Mouse (Mus musculus): ENCODE results near the gene Tfap2d. TPM values are rescaled to one million over a fixed set of nuclear protein-coding genes. Genes with fewer than 3 reads are reported as not detected.

The Tfap2d gene
- total RNA-seq (2021): 1 to 10 TPM; 4.0 to 5.0 TPM

DNA sequence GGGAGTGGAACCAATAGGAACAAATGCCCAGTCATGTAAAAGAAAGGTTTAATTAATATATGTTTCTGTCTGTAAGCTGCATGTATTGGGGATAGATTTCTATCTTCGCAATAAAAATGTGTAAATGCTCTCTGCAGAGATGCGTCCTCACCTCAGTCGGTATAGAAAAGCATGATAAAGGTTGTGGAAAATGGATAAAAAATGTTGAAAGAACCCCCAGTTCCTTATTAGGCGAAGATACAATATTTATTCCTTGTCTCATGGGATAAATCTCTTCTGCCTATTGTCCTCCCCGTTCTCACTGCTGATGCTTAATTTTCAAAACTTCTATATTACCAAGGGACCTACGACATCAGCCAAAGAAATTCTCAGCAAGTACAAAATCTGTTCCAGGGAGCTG lies at the start of gene Tfap2d:
Gene Tfap2d, plus strand, starts transcription at position 392 of the 400 bp plus-strand sequence.
- no peak for DNase-seq (ENCODE audit: low spot score in 2 of 2)
- intact Hi-C loops (cut with DNase I): no loop called here

DNA sequence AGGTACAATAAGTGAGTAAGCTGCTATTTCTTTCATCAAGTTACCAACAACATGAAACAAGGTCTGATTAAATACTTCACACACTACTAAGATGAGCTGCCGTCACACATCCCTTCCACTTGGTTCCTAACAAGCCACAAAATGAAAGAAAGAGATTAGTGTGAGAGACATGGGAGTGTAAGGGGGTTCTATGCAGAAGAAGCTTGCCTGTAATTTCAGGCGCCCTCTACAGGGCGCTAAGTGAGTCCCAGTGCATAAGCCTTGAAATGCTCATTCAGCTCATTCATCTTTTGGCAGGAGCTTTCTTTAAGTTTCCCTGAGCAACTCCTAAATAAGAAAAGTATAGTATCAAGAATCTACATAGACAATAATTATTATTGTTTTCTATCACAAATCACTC lies 46.5 kb upstream of the Tfap2d start:
- DNase-seq (ENCODE audit: low spot score in 2 of 2): peak in 1 of 2 experiments; percentile 6
- intact Hi-C loops (cut with DNase I): loop anchor here (5.0 kb wide), 1 partner anchor 704 kb away; no protein-coding TSS in a partner anchor

- intact Hi-C loops (cut with DNase I): loop anchor here (5.0 kb wide), 1 partner anchor 705 kb away; no protein-coding TSS in a partner anchor
Observed at GRCm38 (mm10) chr1:19056861-19057260, 46.0 kb upstream of the Tfap2d start.

DNA sequence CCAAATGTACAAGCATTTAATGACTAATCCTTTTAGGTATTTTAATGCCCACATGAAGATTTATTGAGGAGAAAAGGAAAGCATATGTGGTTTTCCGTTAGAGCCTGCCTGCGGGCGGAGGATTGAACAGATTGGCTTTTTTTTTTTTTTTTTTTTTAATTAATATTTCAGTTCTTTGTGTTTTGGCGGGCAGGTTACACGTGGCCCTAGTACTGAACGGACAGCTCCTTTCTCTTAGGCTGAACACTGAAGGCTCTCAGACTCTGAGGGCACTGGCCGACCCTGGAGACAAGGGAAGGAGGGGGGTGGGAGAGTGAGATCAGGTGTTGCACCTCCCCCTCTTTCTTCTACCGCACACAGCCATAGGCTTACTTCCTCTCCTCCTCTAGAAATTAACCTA lies 14.7 kb upstream of the Tfap2d start:
- DNase-seq (ENCODE audit: low spot score in 2 of 2): no peak
- intact Hi-C loops (cut with DNase I): no loop called here

More at GRCm38 (mm10) chr1:19056861-19057260, 46.0 kb upstream of the Tfap2d start:
- no peak for DNase-seq (ENCODE audit: low spot score in 2 of 2)

DNA sequence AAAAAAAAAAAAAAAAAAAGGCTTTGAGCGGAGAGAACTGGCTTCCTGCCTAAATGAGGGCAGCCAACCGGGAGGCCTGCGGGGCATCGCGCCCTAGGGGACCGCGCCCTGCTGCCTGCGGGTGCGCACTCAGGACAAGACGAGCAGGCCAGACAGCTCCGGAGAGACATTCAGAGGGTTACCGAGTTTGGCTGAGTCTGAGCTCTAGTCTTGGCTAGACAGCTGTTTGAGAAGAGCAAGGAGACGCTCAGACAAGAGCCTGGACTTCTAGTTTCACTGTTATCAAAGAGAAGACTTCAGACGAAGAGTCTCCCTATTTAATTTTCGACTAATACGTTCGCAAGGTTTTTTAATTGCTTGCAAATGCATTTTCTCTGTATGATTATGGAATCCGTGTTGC lies 5.9 kb upstream of the Tfap2d start:
- intact Hi-C loops (cut with DNase I): no loop called here

DNA sequence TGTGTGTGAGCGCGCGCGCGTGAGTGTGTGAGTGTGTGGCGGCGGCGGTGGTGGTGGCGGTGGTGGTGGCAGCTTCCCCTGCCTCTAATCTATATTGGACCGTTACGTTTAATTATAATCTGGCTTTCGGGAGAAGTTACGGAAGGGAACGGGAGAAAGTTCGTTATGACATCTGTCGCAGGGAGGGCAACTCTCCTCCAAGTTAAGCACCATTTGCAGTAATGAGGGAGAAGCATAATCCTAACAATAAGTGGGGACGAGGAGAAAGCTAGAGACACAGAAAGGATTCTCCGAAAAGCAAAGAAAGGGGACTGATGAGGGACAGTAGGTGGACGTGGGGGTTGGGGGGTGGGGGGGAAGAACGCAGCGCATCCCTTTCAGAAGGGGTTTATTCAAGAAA lies 494 bp downstream of the Tfap2d start:
- intact Hi-C loops (cut with DNase I): no loop called here
- DNase-seq (ENCODE audit: low spot score in 2 of 2): no peak

More for the DNA sequence above, 5.9 kb upstream of the Tfap2d start:
- DNase-seq (ENCODE audit: low spot score in 2 of 2): no peak

- intact Hi-C loops (cut with DNase I): no loop called here
- DNase-seq (ENCODE audit: low spot score in 2 of 2): no peak
Observed at GRCm38 (mm10) chr1:19103776-19104142, 937 bp downstream of the Tfap2d start.

DNA sequence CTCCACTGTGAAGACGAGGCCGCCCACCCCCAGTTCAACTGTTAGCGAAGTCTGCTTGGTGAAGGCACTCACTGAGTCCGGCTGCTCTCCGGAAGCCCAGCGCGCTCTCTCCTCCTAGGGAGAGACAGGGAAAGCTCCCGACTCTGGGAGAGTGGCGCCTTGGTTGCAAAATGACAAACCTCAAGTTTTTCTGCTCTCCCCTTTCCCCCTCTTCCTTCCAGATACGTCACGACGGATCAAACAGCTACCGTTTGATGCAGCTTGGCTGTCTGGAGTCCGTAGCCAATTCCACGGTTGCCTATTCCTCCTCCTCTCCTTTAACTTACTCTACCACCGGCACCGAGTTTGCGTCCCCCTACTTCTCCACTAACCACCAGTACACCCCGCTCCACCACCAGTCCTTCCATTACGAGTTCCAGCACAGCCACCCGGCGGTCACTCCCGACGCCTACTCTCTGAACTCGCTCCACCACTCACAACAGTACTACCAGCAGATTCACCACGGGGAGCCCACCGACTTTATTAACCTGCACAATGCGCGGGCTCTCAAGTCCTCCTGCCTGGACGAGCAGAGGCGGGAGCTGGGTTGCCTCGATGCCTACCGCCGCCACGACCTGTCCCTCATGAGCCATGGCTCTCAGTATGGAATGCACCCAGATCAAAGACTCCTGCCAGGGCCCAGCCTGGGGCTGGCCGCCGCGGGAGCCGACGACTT lies 1.5 kb downstream of the Tfap2d start:
- intact Hi-C loops (cut with DNase I): no loop called here
- no peak for DNase-seq (ENCODE audit: low spot score in 2 of 2)

DNA sequence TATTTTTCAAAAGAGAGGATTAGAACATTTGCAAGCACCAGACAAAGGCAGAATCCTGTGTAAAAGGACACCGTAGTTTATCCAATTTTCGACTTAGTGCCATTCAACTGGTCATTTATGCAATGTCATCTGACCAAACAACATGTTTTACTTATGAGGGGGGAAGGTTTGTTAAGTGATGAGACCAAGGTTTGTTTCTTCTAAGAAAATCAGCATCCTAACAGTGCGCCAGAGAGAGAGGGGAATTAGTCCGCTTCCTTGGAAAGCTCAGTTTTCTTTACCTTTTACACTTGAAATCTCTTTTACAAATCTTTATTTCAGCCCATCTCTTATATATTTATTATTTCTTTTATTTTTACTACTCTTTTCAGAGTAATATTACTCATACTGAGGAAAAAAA lies 3.6 kb downstream of the Tfap2d start:
- intact Hi-C loops (cut with DNase I): loop anchor here (5.0 kb wide), 2 partner anchors 101 to 131 kb away; partner anchors contain the start of gene Tfap2b
- no peak for DNase-seq (ENCODE audit: low spot score in 2 of 2)

DNA sequence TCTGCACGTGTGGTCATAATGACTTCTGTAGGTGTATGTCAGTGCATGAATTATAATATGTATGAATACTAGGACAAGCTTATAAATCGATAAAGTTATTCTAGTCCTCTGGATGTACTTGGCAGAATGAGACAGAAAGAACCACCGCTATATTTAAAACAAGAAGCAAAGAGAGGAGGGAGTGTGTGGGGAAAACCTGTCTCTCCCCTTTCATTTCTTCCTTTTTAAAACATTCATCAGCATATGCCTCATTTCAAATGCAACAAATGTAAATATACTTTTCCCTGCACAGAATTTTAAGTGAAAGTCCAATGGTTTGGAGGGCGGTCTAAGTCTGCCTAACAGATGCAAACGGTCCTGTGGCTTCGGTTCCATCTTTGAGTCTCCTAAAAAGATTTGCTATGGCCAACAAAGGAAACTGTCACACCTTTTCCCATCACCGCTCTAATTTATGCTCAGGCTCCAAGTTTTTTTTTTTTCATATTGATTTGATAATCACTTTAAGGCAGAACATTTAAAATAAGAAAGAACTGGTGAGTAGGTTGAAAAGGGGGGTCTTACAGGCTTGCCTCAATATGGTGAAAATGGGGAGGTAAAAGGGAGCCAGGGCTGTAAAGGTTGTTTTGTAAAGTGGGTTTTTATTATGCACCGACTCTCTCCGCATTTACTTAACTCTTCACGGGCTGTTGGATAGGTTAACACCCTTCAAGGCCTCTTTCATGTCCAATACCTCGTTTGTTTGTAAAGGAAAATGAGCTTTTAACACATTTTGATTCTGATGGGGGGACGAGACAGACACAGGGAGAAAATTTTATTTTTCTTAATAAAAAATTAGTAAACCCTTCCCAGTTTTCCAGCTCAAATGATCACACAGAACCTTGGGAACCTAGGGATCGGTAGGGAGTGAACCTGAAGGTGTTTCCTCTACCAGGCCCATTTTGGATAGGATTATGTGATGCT lies 4.3 kb downstream of the Tfap2d start:
- DNase-seq (ENCODE audit: low spot score in 2 of 2): no peak
- intact Hi-C loops (cut with DNase I): loop anchor here (5.0 kb wide), 2 partner anchors 100 to 130 kb away; partner anchors contain the start of gene Tfap2b

DNA sequence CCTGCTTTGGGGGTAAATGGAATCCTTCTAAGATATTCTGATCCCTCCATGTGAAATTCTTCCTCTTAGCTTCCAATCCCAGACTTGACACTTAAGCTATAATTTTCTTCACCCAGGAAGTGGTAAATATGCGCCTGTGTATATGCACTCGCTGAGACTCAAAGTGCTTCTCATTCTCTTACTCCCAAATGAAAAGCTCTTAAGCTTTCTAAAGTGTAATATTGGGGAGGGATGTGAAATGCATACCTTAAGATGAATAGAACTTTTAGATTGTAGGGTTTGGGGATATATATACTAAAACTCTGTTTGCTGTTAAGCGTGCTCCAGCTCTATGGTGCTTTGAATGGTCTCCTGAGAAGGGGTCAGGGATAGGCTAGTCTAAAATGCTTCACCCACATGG lies 5.0 kb downstream of the Tfap2d start:
- DNase-seq (ENCODE audit: low spot score in 2 of 2): no peak
- intact Hi-C loops (cut with DNase I): loop anchor here (5.0 kb wide), 2 partner anchors 100 to 130 kb away; partner anchors contain the start of gene Tfap2b

- no peak for DNase-seq (ENCODE audit: low spot score in 2 of 2)
- intact Hi-C loops (cut with DNase I): loop anchor here (5.0 kb wide), 2 partner anchors 98 to 128 kb away; partner anchors contain the start of gene Tfap2b
Observed at GRCm38 (mm10) chr1:19109711-19110110, 6.9 kb downstream of the Tfap2d start.

DNA sequence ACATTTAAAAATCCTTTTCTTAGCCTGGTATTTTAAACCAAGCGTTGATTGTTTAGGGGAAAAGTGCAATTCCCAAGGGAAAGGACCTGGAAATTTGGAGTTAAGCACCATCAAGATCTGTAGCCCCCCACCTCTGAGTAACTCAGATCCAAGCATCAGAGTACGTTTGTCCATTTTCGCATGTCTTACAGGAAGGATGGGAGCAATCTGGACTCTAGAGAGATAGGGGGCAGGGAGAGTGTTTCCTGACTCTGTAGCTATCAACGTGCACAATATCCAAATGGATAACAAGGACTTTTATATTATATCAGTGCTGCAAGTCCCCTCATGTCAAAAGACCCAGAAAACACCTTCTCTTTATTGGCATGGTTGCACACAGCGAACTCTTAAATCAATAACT lies 7.4 kb downstream of the Tfap2d start:
- no peak for DNase-seq (ENCODE audit: low spot score in 2 of 2)
- intact Hi-C loops (cut with DNase I): no loop called here

DNA sequence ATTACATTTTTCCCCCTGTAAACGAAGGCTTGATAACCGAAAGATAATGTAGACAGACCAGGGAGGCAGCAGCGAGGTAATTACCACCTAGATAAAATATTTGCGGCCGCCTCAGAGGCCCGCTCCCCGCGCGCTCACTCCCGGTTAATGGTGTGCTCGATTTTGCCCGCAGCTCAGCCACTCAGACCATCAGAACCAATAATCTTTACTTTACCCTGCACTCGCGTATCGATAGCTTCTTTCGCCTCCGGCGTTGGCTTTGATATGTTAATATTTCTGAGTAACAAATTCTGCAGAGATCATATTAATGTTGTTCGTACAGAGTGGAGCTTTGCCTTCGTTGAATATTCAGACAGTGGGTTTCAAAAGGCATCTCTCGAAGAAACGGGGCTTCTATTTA lies 8.2 kb downstream of the Tfap2d start:
- DNase-seq (ENCODE audit: low spot score in 2 of 2): no peak
- intact Hi-C loops (cut with DNase I): no loop called here

DNA sequence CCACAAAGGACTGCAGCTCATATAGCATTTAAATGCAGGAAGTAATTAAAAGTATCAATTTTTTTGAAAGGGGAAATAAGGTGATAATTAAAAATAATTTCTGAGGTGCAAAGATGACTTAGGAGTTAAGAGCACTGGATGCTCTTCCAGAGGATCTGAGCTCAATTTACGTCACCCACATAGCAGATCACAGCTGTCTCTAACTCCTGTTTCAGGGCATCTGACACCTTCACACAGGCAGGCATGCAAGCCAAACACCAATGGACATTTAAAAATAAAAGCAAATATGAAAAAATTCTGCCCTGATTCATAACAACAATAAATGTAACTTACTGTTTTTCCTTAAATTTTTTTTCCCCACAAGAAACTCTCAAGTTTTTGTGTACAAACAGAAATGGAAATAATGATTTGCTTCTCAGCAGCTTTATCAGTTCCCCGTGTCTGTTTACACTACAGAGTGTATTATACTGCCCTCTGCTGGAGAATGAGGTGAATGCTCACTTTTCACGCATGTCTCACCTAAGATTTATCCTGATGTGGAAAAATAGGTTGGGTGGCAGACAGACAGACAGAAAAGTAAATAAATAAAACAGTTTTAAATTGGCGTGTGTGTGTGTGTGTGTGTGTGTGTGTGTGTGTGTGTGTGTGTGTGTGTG lies 76.0 kb downstream of the Tfap2d start:
- intact Hi-C loops (cut with DNase I): loop anchor here (2.0 to 10.0 kb wide), 2 partner anchors 194 to 818 kb away; no protein-coding TSS in a partner anchor
- DNase-seq (ENCODE audit: low spot score in 2 of 2): peak; percentile 28 to 45

- intact Hi-C loops (cut with DNase I): loop anchor here (1.0 to 5.0 kb wide), 5 partner anchors 98 to 1308 kb away; no protein-coding TSS in a partner anchor
- peak; percentile 35 to 51 for DNase-seq (ENCODE audit: low spot score in 2 of 2)
Observed at GRCm38 (mm10) chr1:19205649-19206048, 102.8 kb downstream of the Tfap2d start.

- no peak for DNase-seq (ENCODE audit: low spot score in 2 of 2)
- intact Hi-C loops (cut with DNase I): loop anchor here (1.0 to 5.0 kb wide), 4 partner anchors 99 to 1246 kb away; no protein-coding TSS in a partner anchor
Observed at GRCm38 (mm10) chr1:19206194-19206593, 103.4 kb downstream of the Tfap2d start.

- intact Hi-C loops (cut with DNase I): loop anchor here (5.0 kb wide), 3 partner anchors 100 to 1245 kb away; no protein-coding TSS in a partner anchor
Observed at GRCm38 (mm10) chr1:19207611-19208010, 104.8 kb downstream of the Tfap2d start.

DNA sequence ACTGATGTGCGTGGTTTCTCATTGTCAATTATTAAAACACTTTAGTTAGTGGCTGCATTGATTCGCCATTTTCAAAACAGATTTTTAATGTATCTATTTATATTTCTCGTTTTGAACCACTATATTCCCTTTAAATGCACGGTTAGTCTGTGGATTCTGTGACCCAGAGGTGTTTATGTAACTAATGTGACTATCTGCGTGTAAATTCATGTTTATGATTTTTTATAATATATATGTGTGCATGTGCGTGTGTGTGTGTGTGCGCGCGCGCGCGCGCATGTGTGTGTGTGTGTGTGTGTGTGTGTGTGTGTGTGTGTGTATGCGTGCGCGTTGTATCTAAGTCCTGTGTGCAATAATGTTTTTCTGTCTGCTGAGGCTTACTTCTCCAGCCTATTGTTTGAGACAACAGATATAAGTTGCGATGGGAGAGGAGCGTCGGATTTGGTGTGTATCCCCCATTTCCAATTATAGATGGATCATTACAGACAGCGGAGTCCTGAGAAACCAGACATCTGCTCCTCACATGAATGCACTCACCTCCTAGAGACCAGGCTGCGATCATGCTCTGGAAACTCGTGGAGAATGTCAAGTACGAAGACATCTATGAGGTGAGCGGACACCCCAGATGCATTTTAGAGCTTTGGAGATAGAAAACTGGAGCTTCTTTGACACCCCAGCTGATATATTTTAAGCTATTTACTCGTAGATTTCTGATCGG lies 106.0 kb downstream of the Tfap2d start, which contains the start of gene Tfap2b:
Gene Tfap2b, plus strand, starts transcription at position 274 of the 718 bp plus-strand sequence.
- no peak for DNase-seq (ENCODE audit: low spot score in 2 of 2)

More at GRCm38 (mm10) chr1:19207611-19208010, 104.8 kb downstream of the Tfap2d start:
- DNase-seq (ENCODE audit: low spot score in 2 of 2): no peak

More for the DNA sequence above, 106.0 kb downstream of the Tfap2d start, which contains the start of gene Tfap2b:
- intact Hi-C loops (cut with DNase I): loop anchor here (5.0 kb wide), 3 partner anchors 101 to 1244 kb away; no protein-coding TSS in a partner anchor

All from left cerebral cortex, postnatal 25 days (tissue).